Comparison of ENCODE assay signal across 15 mouse cellular contexts in genomic region chr1:24650100-24650499, GRCm38 (mm10).
"Had no signal": no experiment of that assay in that cellular context is flagged by ENCODE, and none has a peak within 500 bp of the region (broad histone marks: within the 10 kb centered on the region; RNA-seq: fewer than 3 reads in every experiment).

No protein-coding gene starts in this region.

- H3K36me3 ChIP-seq: neural tube, embryonic 15.5 days; stomach, embryonic 15.5 days had no signal

- H3K4me1 ChIP-seq: neural tube, embryonic 15.5 days; stomach, embryonic 15.5 days had no signal

- H3K4me3 ChIP-seq: neural tube, embryonic 15.5 days; stomach, embryonic 15.5 days had no signal

- DNase-seq: retina, postnatal 1 day; right cerebral cortex, adult 18-20 months; right cerebral cortex, postnatal 14 days; right cerebral cortex, postnatal 25 days; right cerebral cortex, postnatal 4 days; spleen, adult 18-20 months; thymus, adult 18-20 months; thymus, adult 2 months; thymus, postnatal 14 days; thymus, postnatal 25 days; thymus, postnatal 36 days; thymus, postnatal 4 days had no signal

- H3K27me3 ChIP-seq: neural tube, embryonic 15.5 days; stomach, embryonic 15.5 days had no signal

- H3K9ac ChIP-seq: neural tube, embryonic 15.5 days; stomach, embryonic 15.5 days had no signal

- H3K9me3 ChIP-seq: neural tube, embryonic 15.5 days; stomach, embryonic 15.5 days had no signal

- H3K4me2 ChIP-seq: neural tube, embryonic 15.5 days; stomach, embryonic 15.5 days had no signal

- H3K27ac ChIP-seq: neural tube, embryonic 15.5 days; stomach, embryonic 15.5 days; stomach, postnatal 0 days had no signal
